Mouse (Mus musculus) naive thymus-derived CD4-positive, alpha-beta T cell, adult 2 months (primary cell): ENCODE results near the gene Trank1.

Experiments
- DNase-seq: peaks from one replicate; pipeline ENCODE4 v3.0.0-alpha.2; 2011; ENCODE audit warnings: low read depth

Gene Trank1

GRCm38 (mm10) chr9:111381056-111382025, 69.8 kb downstream of the Trank1 start:
- no peak for DNase-seq

GRCm38 (mm10) chr9:111382469-111382868, 70.9 kb downstream of the Trank1 start:
- DNase-seq: no peak

- no peak for DNase-seq
Observed at GRCm38 (mm10) chr9:111383046-111383445, 71.5 kb downstream of the Trank1 start.

GRCm38 (mm10) chr9:111383756-111384155, 72.2 kb downstream of the Trank1 start:
- DNase-seq: no peak

- no peak for DNase-seq
Observed at GRCm38 (mm10) chr9:111385526-111386491, 74.3 kb downstream of the Trank1 start.

GRCm38 (mm10) chr9:111386569-111386968, 75.0 kb downstream of the Trank1 start:
- DNase-seq: no peak

GRCm38 (mm10) chr9:111387576-111387975, 76.0 kb downstream of the Trank1 start:
- no peak for DNase-seq

GRCm38 (mm10) chr9:111390016-111390415, 78.5 kb downstream of the Trank1 start:
- DNase-seq: no peak

- no peak for DNase-seq
Observed at GRCm38 (mm10) chr9:111391036-111391435, 79.5 kb downstream of the Trank1 start.

GRCm38 (mm10) chr9:111391926-111392442, 80.4 kb downstream of the Trank1 start:
- DNase-seq: no peak

GRCm38 (mm10) chr9:111395265-111395664, 83.7 kb downstream of the Trank1 start:
- DNase-seq: no peak

- no peak for DNase-seq
Observed at GRCm38 (mm10) chr9:111398059-111398458, 86.5 kb downstream of the Trank1 start.

- no peak for DNase-seq
Observed at GRCm38 (mm10) chr9:111400089-111400488, 88.5 kb downstream of the Trank1 start.

GRCm38 (mm10) chr9:111403159-111403558, 91.6 kb downstream of the Trank1 start:
- no peak for DNase-seq

- no peak for DNase-seq
Observed at GRCm38 (mm10) chr9:111404346-111405079, 93.0 kb downstream of the Trank1 start.

GRCm38 (mm10) chr9:111405080-111405428, 93.5 kb downstream of the Trank1 start:
- DNase-seq: no peak

- DNase-seq: no peak
Observed at GRCm38 (mm10) chr9:111408012-111408411, 96.5 kb downstream of the Trank1 start.

GRCm38 (mm10) chr9:111408427-111408826, 96.9 kb downstream of the Trank1 start:
- no peak for DNase-seq

- DNase-seq: no peak
Observed at GRCm38 (mm10) chr9:111412471-111413160, 101.1 kb downstream of the Trank1 start.

- DNase-seq: no peak
Observed at GRCm38 (mm10) chr9:111421862-111422261, 110.3 kb downstream of the Trank1 start.

- DNase-seq: no peak
Observed at GRCm38 (mm10) chr9:111422567-111422966, 111.0 kb downstream of the Trank1 start.
